Mouse (Mus musculus): ENCODE results near the gene Gm17175. TPM values are rescaled to one million over a fixed set of nuclear protein-coding genes. Genes with fewer than 3 reads are reported as not detected.
"Not testable (repeated sequence)": the region's sequence is repeated elsewhere in the genome, so short reads cannot be mapped to it uniquely, and the experiment has no call there.

Gene Gm17175
- not detected in 2 replicates for polyA plus RNA-seq (2015; fragmentation: Nextera tagmentation; extraction: Ambion mirVana)

- not testable (repeated sequence) for H3K4me3 ChIP-seq (ENCODE audit: low read length); H3K9ac ChIP-seq (ENCODE audit: low read length); H3K36me3 ChIP-seq (ENCODE audit: control insufficient read depth, insufficient read depth, low read length); H3K27ac ChIP-seq (ENCODE audit: low read length); H3K9me3 ChIP-seq (ENCODE audit: control insufficient read depth, low read length); ATAC-seq (ENCODE audit: low read depth); H3K4me1 ChIP-seq (replicated peaks; ENCODE audit: control insufficient read depth, insufficient read depth, low read length); H3K27me3 ChIP-seq (ENCODE audit: control insufficient read depth, insufficient read depth, low read depth, low read length); H3K4me2 ChIP-seq (ENCODE audit: low read depth, low read length)
- WGBS = 83% methylated on average over 2 of the region's 2 CpGs
Measured at GRCm38 (mm10) chr14:51573963-51574362, at the start of gene Gm17175. Gm17175 (minus strand) TSS chr14:51574063.

DNA sequence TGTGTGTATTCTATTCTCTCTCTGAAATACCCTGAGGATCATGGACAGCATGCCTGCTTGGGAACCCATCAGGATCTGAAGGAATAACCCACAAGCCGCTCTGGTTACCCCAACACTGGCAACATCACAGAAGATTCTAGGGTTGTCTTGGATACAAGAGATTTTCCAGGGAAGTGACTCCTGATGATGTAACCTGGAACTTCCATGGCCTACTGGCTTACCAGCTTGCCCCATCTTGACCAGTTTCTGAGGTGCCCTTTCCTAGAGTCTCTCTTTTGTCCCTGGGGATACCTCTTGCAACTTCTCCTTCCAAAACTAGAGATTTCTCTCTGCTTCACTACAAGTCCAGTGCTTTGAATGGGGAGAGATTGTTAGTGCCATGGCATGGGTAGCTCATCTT lies 37.3 kb upstream of the Gm17175 start, which contains the start of gene Gm17078:
TSS of gene Gm17078 (minus strand) at position 101 of the 400 bp plus-strand sequence.
- WGBS = 84% methylated on average over 1 of the region's 1 CpGs
- ATAC-seq (ENCODE audit: low read depth) = no peak

DNA sequence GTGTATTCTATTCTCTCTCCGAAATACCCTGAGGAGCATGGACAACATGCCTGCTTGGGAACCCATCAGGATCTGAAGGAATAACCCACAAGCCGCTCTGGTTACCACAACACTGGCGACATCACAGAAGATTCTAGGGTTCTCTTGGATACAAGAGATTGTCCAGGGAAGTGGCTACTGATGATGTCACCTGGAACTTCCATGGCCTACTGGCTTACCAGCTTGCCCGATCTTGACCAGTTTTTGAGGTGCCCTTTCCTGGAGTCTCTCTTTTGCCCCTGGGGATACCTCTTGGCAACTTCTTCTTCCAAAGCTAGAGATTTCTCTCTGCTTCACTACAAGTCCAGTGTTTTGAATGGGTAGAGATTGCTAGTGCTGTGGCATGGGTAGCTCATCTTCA lies 18.2 kb upstream of the Gm17175 start, which contains the start of gene Gm17174:
TSS of gene Gm17174 (minus strand) at position 101 of the 400 bp plus-strand sequence.
- 85% methylated on average over 4 of the region's 4 CpGs for WGBS
- not testable (repeated sequence) for H3K9me3 ChIP-seq (ENCODE audit: control insufficient read depth, low read length); H3K4me3 ChIP-seq (ENCODE audit: low read length)

More for the DNA sequence above, 37.3 kb upstream of the Gm17175 start, which contains the start of gene Gm17078:
- Histone ChIP-seq H3K4me1 (replicated peaks; ENCODE audit: control insufficient read depth, insufficient read depth, low read length) (no peaks in the 10 kb centered on the region), H3K4me3 (ENCODE audit: low read length) (no peak within 1 kb of the TSS), H3K36me3 (ENCODE audit: control insufficient read depth, insufficient read depth, low read length) (no peaks in the 10 kb centered on the region), H3K9me3 (ENCODE audit: control insufficient read depth, low read length) (no peaks in the 10 kb centered on the region), H3K9ac (ENCODE audit: low read length) (no peak within 1 kb of the TSS), H3K4me2 (ENCODE audit: low read depth, low read length) (no peak within 1 kb of the TSS), H3K27ac (ENCODE audit: low read length) (no peak within 1 kb of the TSS), H3K27me3 (ENCODE audit: control insufficient read depth, insufficient read depth, low read depth, low read length) (no peaks in the 10 kb centered on the region)

GRCm38 (mm10) chr14:51552490-51552889 lies 21.4 kb downstream of the Gm17175 start, which contains the start of gene Gm5622:
Gm5622 (plus strand) TSS chr14:51552790.
- 89% methylated on average over 4 of the region's 4 CpGs for WGBS
- no peaks in the 10 kb centered on the region for H3K4me1 ChIP-seq (replicated peaks; ENCODE audit: control insufficient read depth, insufficient read depth, low read length)
- H3K36me3 ChIP-seq (ENCODE audit: control insufficient read depth, insufficient read depth, low read length) = no peaks in the 10 kb centered on the region
- no peaks in the 10 kb centered on the region for H3K27me3 ChIP-seq (ENCODE audit: control insufficient read depth, insufficient read depth, low read depth, low read length)
- H3K9me3 ChIP-seq (ENCODE audit: control insufficient read depth, low read length) = no peaks in the 10 kb centered on the region
- H3K4me2 ChIP-seq (ENCODE audit: low read depth, low read length) = no peak within 1 kb of the TSS
- H3K4me3 ChIP-seq (ENCODE audit: low read length) = no peak within 1 kb of the TSS
- H3K9ac ChIP-seq (ENCODE audit: low read length) = no peak within 1 kb of the TSS
- H3K27ac ChIP-seq (ENCODE audit: low read length) = no peak within 1 kb of the TSS
- ATAC-seq (ENCODE audit: low read depth) = no peak

More for the DNA sequence above, 18.2 kb upstream of the Gm17175 start, which contains the start of gene Gm17174:
- not testable (repeated sequence) for ATAC-seq (ENCODE audit: low read depth); H3K4me2 ChIP-seq (ENCODE audit: low read depth, low read length); H3K36me3 ChIP-seq (ENCODE audit: control insufficient read depth, insufficient read depth, low read length); H3K27ac ChIP-seq (ENCODE audit: low read length); H3K9ac ChIP-seq (ENCODE audit: low read length); H3K4me1 ChIP-seq (replicated peaks; ENCODE audit: control insufficient read depth, insufficient read depth, low read length); H3K27me3 ChIP-seq (ENCODE audit: control insufficient read depth, insufficient read depth, low read depth, low read length)

Other genes with a start within 250 kb of the Gm17175 start
- gene Gm7247, start 212.3 kb downstream of the Gm17175 start, polyA plus RNA-seq (2015; fragmentation: Nextera tagmentation; extraction: Ambion mirVana) = not detected in 2 replicates
- not detected in 2 replicates for gene Vmn2r88, start 163.2 kb downstream of the Gm17175 start, polyA plus RNA-seq (2015; fragmentation: Nextera tagmentation; extraction: Ambion mirVana)
- not detected in 2 replicates for gene Vmn2r89, start 122.2 kb downstream of the Gm17175 start, polyA plus RNA-seq (2015; fragmentation: Nextera tagmentation; extraction: Ambion mirVana)
- gene Gm5622, start 21.3 kb downstream of the Gm17175 start, polyA plus RNA-seq (2015; fragmentation: Nextera tagmentation; extraction: Ambion mirVana) = not detected in 2 replicates
- gene Gm17174, start 18.1 kb upstream of the Gm17175 start, polyA plus RNA-seq (2015; fragmentation: Nextera tagmentation; extraction: Ambion mirVana) = not detected in 2 replicates
- not detected in 2 replicates for gene Gm17078, start 37.2 kb upstream of the Gm17175 start, polyA plus RNA-seq (2015; fragmentation: Nextera tagmentation; extraction: Ambion mirVana)
- gene Gm4181, start 61.6 kb upstream of the Gm17175 start, polyA plus RNA-seq (2015; fragmentation: Nextera tagmentation; extraction: Ambion mirVana) = not detected in 2 replicates
- gene Gm17079, start 121.4 kb upstream of the Gm17175 start, polyA plus RNA-seq (2015; fragmentation: Nextera tagmentation; extraction: Ambion mirVana) = not detected in 2 replicates
- gene Gm5800, start 143.1 kb upstream of the Gm17175 start, polyA plus RNA-seq (2015; fragmentation: Nextera tagmentation; extraction: Ambion mirVana) = not detected in 2 replicates
- gene Ang4, start 199.5 kb upstream of the Gm17175 start, polyA plus RNA-seq (2015; fragmentation: Nextera tagmentation; extraction: Ambion mirVana) = not detected in 2 replicates
- not detected in 2 replicates for gene AY358078, start 226.0 kb upstream of the Gm17175 start, polyA plus RNA-seq (2015; fragmentation: Nextera tagmentation; extraction: Ambion mirVana)

Data from lung, embryonic 16.5 days (tissue).